Mouse (Mus musculus) ovary, adult 18-20 months (tissue): ENCODE results near the gene Serpina3a.

Experiments used
- DNase-seq: peaks from one replicate; pipeline ENCODE4 v3.0.0; 2022; ENCODE audit warnings: low spot score, mixed read lengths

The Serpina3a gene

GRCm38 (mm10) chr12:104142427-104142826 is 29.9 kb downstream of the Serpina3a start:
- no peak for DNase-seq

- DNase-seq: no peak
These were observed 30.8 kb downstream of the Serpina3a start for GRCm38 (mm10) chr12:104143286-104143685.

GRCm38 (mm10) chr12:104145571-104145970 is 33.0 kb downstream of the Serpina3a start:
- DNase-seq: no peak

DNA sequence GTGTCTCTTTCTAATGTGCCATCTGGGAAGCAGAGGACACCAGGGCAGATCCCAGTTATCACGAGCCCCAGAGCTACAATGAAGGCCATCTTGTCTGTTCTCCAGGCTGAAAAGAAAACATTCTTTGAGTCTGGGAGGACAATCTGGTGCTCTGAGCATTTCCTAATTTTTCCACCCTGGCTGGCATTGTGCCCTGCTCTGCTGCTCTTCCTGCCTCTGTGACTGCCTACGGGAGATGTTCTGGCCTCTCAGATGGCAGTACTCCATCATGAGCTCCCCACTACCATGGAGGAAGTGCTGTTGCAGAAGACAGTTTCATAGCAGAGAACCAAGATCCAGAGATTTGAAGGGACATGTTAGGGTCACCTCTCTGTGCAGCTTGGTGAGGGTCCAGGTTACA is 39.5 kb downstream of the Serpina3a start:
- peak; percentile 29 for DNase-seq

DNA sequence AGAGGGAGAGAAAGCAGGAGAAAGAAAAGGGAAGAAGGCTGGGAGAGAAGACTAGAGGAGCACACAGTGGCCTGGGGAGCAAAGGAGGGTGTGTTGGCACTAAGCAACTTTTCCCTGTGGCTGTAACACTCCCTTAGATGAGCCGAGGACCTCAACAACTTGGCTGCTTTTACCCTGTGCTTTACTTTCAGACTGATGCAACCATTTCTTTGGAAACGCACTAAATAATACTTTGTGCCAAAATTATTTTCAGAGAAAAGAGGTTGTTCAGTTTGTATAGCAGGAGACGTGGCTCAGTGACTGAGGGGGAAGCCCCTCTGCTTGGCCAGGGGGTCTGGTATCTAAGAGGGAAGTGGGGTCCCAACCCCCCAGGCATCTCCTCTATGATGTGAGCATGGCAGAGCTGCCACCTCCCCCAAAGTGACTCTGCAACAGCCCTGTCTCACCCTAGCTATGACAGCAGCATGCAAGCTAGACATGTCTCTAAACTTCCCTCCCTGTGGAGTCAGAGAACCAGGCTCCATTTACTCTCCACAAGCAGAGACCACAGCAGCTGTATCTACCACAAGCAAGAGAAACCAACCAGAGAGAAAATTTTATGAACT is 40.6 kb downstream of the Serpina3a start:
- no peak for DNase-seq

DNA sequence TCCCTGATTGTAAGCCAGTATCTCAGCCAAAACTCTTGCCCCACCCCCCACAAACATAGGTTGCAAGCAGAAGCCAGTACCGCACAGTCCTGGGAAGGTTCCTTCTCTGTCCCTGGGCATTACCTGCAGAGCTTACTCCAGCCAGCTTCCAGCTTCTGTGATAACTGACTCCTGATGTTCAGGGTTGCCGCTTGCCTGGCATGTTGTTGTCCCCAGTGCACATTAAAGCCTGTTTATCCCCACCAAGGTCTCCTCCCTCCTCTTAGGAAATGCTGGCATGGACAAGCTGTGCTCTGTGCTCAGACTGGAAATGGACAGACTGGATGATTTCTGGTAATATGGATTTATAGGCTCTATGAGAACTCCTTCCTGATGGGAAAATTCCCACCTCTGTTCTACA is 41.1 kb downstream of the Serpina3a start, which contains the start of gene Serpina3c:
Serpina3c (minus strand) TSS at position 215 of the 400 bp plus-strand sequence.
- DNase-seq: no peak
